Mouse (Mus musculus) midbrain, embryonic 16.5 days (tissue): ENCODE measurements around the gene Moap1. TPM values are rescaled to one million over a fixed set of nuclear protein-coding genes. Genes with fewer than 3 reads are reported as not detected.

Experiments
- ATAC-seq: fragments of 200-750 bp; cut with Nextera tagmentation; 2 replicates; pipeline ENCODE4 v1.8.0; 2017; ENCODE audit warnings: moderate TSS enrichment
- H3K27ac ChIP-seq: fragments of 300-500 bp; sonication (generic); 2 replicates; pipeline ENCODE4 v1.5.1; 2014; ENCODE audit warnings: mild to moderate bottlenecking, low read length, mixed read lengths
- H3K27me3 ChIP-seq: fragments of 300-500 bp; sonication (generic); 2 replicates; pipeline ENCODE4 v1.6.1; 2014; ENCODE audit warnings: low read depth, low read length, mixed read lengths; ENCODE audit not compliant: control insufficient read depth, insufficient read depth
- H3K36me3 ChIP-seq: fragments of 300-500 bp; sonication (generic); 2 replicates; pipeline ENCODE4 v1.6.1; 2014; ENCODE audit warnings: mild to moderate bottlenecking, low read length, moderate library complexity, mixed read lengths; ENCODE audit not compliant: control insufficient read depth, insufficient read depth
- H3K4me1 ChIP-seq: fragments of 300-500 bp; sonication (generic); 2 replicates; pipeline ENCODE4 v1.6.1; 2014; ENCODE audit warnings: mild to moderate bottlenecking, low read length, mixed read lengths; ENCODE audit not compliant: control insufficient read depth, insufficient read depth
- H3K4me2 ChIP-seq: fragments of 300-500 bp; sonication (generic); 2 replicates; pipeline ENCODE4 v1.6.1; 2014; ENCODE audit warnings: mild to moderate bottlenecking, low read length, mixed read lengths
- H3K4me3 ChIP-seq: fragments of 300-500 bp; sonication (generic); 2 replicates; pipeline ENCODE4 v1.5.1; 2014; ENCODE audit warnings: low read depth, mild to moderate bottlenecking, low read length, moderate library complexity, mixed read lengths
- H3K9ac ChIP-seq: fragments of 300-500 bp; sonication (generic); 2 replicates; pipeline ENCODE4 v1.6.1; 2014; ENCODE audit warnings: low read depth, low read length, mixed read lengths
- H3K9me3 ChIP-seq: fragments of 300-500 bp; sonication (generic); replicated peaks from 2 replicates; pipeline ENCODE4 v1.6.1; 2014; ENCODE audit warnings: mild to moderate bottlenecking, low read length, mixed read lengths; ENCODE audit not compliant: control insufficient read depth, poor library complexity, severe bottlenecking
- WGBS: fragments of 180-500 bp; shearing (Covaris S2); extraction: QIAGEN DNeasy Blood & Tissue Kit; methylation state at CpG from one replicate; pipeline ENCODE4 v1.1.7; 2014; 5-methylcytosine and 5-hydroxymethylcytosine counted together
- polyA plus RNA-seq: library from polyadenylated mRNA; unstranded; fragments of >200 nt; fragmentation: Nextera tagmentation; extraction: Ambion mirVana; gene quantifications from 2 replicates; pipeline ENCODE4 v1.2.1, GENCODE M21; 2015

Gene Moap1
- polyA plus RNA-seq, 1 experiment from 2014 or later, result 78.4 TPM

- Histone ChIP-seq H3K9ac (no peak overlapping the region), H3K4me1 (peaks cover 16% of the 10 kb centered on the region), H3K27ac (peak overlapping the region; percentile 78), H3K9me3 (no peaks in the 10 kb centered on the region), H3K27me3 (no peaks in the 10 kb centered on the region), H3K4me2 (peak overlapping the region; percentile 31), H3K4me3 (peak overlapping the region; percentile 16), H3K36me3 (no peaks in the 10 kb centered on the region)
- 33% methylated on average over 26 of the region's 26 CpGs for WGBS
- ATAC-seq, result peak; percentile 97
These were observed 13.3 kb downstream of the Moap1 start for GRCm38 (mm10) chr12:102729855-102730797.

GRCm38 (mm10) chr12:102725761-102726175, 17.7 kb downstream of the Moap1 start:
- WGBS, result 83% methylated on average over 7 of the region's 7 CpGs
- H3K27ac ChIP-seq, result no peak overlapping the region
- no peaks in the 10 kb centered on the region for H3K36me3 ChIP-seq
- no peak overlapping the region for H3K4me2 ChIP-seq
- H3K9me3 ChIP-seq, result no peaks in the 10 kb centered on the region
- H3K4me3 ChIP-seq, result no peak overlapping the region
- peaks cover 6% of the 10 kb centered on the region for H3K4me1 ChIP-seq
- ATAC-seq, result no peak
- H3K9ac ChIP-seq, result no peak overlapping the region
- H3K27me3 ChIP-seq, result no peaks in the 10 kb centered on the region

GRCm38 (mm10) chr12:102725146-102725545, 18.3 kb downstream of the Moap1 start:
- Histone ChIP-seq H3K27me3 (no peaks in the 10 kb centered on the region), H3K36me3 (no peaks in the 10 kb centered on the region), H3K4me3 (no peak overlapping the region), H3K4me1 (peaks cover 3% of the 10 kb centered on the region; the same call in 1 of the 2 replicates), H3K4me2 (no peak overlapping the region), H3K27ac (no peak overlapping the region), H3K9me3 (no peaks in the 10 kb centered on the region), H3K9ac (no peak overlapping the region)
- WGBS, result 94% methylated on average over 6 of the region's 6 CpGs
- no peak for ATAC-seq

- 78% methylated on average over 6 of the region's 6 CpGs for WGBS
- Histone ChIP-seq H3K27ac (no peak overlapping the region), H3K36me3 (no peaks in the 10 kb centered on the region), H3K4me1 (no peaks in the 10 kb centered on the region; the same call in 1 of the 2 replicates), H3K27me3 (no peaks in the 10 kb centered on the region), H3K4me3 (no peak overlapping the region), H3K4me2 (no peak overlapping the region), H3K9me3 (no peaks in the 10 kb centered on the region), H3K9ac (no peak overlapping the region)
- ATAC-seq, result no peak
These were observed 19.6 kb downstream of the Moap1 start for GRCm38 (mm10) chr12:102723861-102724260.

- Histone ChIP-seq H3K27me3 (no peaks in the 10 kb centered on the region), H3K4me3 (no peak overlapping the region), H3K9me3 (no peaks in the 10 kb centered on the region), H3K36me3 (no peaks in the 10 kb centered on the region), H3K27ac (no peak overlapping the region), H3K9ac (no peak overlapping the region), H3K4me1 (no peaks in the 10 kb centered on the region; the same call in 1 of the 2 replicates), H3K4me2 (no peak overlapping the region)
- ATAC-seq, result no peak
- WGBS, result 59% methylated on average over 8 of the region's 8 CpGs
These were observed 20.5 kb downstream of the Moap1 start for GRCm38 (mm10) chr12:102722966-102723365.

- no peak for ATAC-seq
- 59% methylated on average over 11 of the region's 11 CpGs for WGBS
- Histone ChIP-seq H3K4me3 (no peak overlapping the region), H3K27me3 (no peaks in the 10 kb centered on the region), H3K9ac (no peak overlapping the region), H3K36me3 (no peaks in the 10 kb centered on the region), H3K27ac (no peak overlapping the region), H3K4me1 (no peaks in the 10 kb centered on the region; the same call in 1 of the 2 replicates), H3K9me3 (no peaks in the 10 kb centered on the region), H3K4me2 (no peak overlapping the region)
These were observed 21.0 kb downstream of the Moap1 start for GRCm38 (mm10) chr12:102722451-102722850.

GRCm38 (mm10) chr12:102719552-102720315, 23.7 kb downstream of the Moap1 start:
- Histone ChIP-seq H3K36me3 (no peaks in the 10 kb centered on the region), H3K4me1 (no peaks in the 10 kb centered on the region; the same call in 1 of the 2 replicates), H3K4me3 (no peak overlapping the region), H3K27me3 (no peaks in the 10 kb centered on the region), H3K4me2 (peak overlapping the region; percentile 26; the same call in 1 of the 2 replicates), H3K27ac (no peak overlapping the region), H3K9ac (no peak overlapping the region), H3K9me3 (no peaks in the 10 kb centered on the region)
- peak; percentile 76 for ATAC-seq
- WGBS, result 28% methylated on average over 13 of the region's 13 CpGs

- Histone ChIP-seq H3K27me3 (no peaks in the 10 kb centered on the region), H3K4me1 (no peaks in the 10 kb centered on the region; the same call in 1 of the 2 replicates), H3K9ac (no peak overlapping the region), H3K36me3 (no peaks in the 10 kb centered on the region), H3K4me2 (no peak overlapping the region), H3K27ac (no peak overlapping the region), H3K4me3 (no peak overlapping the region), H3K9me3 (no peaks in the 10 kb centered on the region)
- no peak for ATAC-seq
- 84% methylated on average over 10 of the region's 10 CpGs for WGBS
These were observed 28.6 kb downstream of the Moap1 start for GRCm38 (mm10) chr12:102714654-102715395.
